Mouse (Mus musculus) lung, postnatal 0 days (tissue): ENCODE data around the gene Foxi3.

ENCODE experiments used
- CTCF ChIP-seq: IDR thresholded peaks from 2 replicates; pipeline ENCODE4 v1.5.1; 2016; ENCODE audit warnings: antibody characterized with exemption, mild to moderate bottlenecking
- EP300 ChIP-seq: IDR thresholded peaks from 2 replicates; pipeline ENCODE4 v1.6.1; 2016; ENCODE audit warnings: antibody characterized with exemption, mild to moderate bottlenecking, control low read depth

GRCm38 (mm10) chr6:70996123-70996723 lies 39.9 kb downstream of the Foxi3 start:
- TF ChIP-seq CTCF (no peak), EP300 (no peak)
